Mouse (Mus musculus) c-Kit-positive CD71-positive TER-119-negative erythroid progenitor cells, embryonic 14.5 days (primary cell): ENCODE data around the gene Gm10638.

Source experiments
- DNase-seq: peaks from one replicate; pipeline ENCODE4 v3.0.0-alpha.2; 2013; ENCODE audit warnings: low read depth

The Gm10638 gene

DNA sequence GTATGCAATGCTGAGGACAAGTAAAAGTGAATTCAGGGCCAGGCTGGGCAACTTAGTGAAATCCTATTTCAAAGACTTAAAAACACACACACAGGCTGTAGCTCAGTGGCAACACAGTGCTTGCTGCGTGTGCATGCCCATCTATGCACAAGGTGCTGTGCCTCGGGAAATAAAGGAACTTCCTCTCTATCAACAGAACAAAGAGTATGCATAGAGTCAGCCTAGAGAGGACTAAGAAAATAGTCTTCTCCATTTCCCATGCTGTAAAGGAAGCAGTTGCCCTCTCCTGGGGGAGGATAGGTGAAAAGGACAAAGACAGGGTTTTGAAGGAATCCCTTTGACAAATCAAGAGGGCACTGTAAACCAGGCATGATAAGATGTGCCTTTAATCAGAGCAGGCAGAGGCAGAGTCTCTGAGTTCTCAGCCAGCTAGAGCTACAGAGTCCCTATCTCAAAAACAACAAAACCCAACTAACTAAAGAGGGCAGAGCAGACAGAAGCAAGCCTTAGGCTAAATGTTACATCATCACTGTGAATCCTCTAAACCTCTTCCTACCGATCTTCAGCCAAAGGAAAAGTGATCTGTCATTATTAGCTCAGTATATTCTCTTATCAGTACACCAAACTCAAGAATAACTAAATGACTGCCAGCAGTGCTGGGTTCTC, 9.9 kb upstream of the Gm10638 start:
- no peak for DNase-seq

DNA sequence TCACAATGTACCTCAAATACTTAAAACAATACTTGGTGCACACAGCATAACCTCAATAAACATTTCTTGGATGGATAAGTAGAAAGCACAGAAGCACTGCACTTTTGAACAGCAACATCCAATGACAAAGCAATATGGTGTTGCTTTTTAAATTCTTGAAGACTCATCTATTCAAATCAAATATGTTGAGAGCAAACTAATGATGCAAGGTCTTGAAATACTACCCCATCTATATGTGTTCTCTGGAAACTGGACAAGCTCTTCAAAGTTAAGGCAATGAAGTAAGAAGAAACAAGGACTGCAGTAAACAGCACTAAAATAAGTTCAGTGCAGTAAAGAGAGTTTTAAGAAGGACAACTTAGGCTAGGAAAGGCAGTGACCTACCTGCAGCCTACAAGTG, 4.6 kb upstream of the Gm10638 start:
- no peak for DNase-seq

DNA sequence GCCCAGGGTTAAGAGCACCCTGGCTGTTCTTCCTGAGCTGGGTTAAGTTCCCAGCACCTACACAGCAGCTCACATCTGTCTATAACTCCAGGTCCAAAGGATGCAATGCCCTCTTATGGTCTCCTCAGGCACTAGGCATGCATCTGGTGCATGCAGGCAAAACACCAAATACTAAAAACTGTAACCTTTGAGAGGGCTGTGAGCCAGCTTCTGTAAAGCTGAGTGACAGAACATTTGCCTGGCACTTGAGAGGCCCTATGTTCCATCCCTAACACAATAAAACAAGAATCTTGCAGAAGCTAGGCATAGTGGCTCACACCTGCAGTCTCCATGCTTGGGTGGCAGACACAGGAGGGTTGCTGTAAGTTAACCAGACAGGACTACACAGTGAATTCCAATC, 3.9 kb upstream of the Gm10638 start:
- DNase-seq = no peak

DNA sequence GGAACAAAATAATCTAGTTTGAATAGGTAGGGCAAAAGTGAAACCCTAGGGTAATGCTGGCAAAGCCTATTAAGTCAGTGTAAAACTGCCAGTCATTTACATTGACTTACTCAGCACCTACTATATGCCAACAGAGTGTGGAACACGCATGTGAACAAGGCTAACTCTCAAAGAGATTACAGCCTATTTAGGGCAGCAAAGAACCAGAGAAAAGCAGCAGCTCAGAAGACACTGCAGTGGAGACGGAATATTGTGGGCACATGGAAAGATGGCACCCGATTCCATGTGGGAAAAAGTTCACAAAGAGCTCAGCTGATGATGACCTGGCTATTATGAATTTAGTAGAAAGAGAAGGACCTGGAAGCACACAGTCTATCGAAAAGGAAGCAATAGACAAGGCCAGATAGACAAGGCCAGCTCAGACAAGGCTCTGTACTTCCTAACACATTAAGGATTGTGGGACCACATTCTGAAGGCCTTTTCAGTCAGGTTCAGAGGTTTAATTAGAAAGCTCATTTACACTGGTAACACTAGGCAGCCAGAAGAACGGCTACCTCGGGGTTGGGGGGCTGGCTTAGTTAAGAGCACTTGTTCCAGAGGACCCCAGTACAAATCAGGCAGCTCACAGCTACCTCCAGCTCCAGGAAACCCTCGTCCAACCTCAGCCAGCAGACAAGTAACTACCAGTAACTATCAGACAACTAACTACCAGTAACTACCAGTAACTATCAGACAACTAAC, 2.7 kb upstream of the Gm10638 start:
- no peak for DNase-seq

DNA sequence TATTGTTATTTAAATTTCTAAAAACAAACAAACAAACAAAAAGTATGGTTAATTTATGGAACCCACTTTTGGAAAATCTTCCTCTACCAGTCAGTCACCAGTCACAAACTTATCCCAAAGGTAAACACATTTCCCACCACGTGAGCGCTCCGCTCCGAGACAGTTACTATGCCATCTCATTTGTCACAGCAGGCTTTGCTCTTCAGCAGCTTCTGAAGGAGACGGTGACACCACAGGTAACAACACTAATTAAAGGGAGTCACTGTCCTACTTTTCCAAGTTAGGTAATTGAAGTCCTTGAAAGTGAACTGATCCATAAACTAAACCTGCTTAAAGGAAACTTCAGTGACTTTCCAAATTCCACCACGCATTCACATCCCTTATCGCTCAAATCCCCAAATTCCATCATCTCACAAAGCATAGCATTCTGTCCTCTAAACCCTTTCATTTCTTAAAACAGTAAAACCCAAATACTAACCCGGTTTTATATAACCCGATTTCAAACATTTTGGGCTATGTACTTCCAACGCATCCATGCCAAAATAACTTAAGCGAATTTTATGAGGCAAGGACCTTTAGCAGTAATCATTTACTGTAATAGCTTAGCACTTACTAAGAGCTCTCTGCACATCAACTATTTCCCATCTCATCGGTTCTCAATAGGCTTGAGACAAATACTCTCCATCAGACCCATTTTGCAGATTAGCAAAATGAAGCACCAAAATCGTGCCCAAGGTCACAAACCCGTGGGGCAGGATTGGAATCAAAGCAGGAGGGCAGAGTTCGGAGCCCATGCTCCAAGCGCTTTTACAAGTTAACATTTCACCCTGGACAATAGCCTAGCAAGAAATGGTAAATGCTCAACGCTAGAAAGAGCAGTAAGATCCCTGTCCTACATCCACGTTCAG, 932 bp upstream of the Gm10638 start:
- DNase-seq = peak; percentile 39

DNA sequence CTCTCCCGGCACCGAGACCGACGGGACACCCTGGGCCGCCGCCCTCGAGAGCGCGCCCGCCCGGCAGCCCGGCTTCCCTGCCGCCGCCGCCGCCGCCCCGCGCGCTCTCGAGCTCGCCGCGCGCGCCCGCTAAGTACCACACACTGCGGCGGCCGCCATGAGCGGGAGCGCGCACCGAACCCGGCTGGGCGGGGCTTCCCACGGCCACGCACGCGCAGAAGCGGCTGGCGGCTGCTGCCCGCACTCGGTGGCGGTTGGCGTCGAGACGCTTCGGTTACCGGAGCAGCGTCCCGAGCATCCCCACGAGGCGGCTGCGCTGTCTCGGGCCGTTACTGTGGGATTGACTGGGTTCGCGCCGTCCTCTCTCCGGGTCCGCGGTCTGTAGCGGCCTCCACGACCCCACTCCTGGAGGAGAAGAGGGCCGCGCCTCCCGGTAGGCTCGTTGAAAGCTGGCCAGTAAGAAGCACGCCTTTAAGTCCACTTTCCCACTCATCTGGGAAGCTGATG, 489 bp downstream of the Gm10638 start:
- DNase-seq = peak; percentile 78

DNA sequence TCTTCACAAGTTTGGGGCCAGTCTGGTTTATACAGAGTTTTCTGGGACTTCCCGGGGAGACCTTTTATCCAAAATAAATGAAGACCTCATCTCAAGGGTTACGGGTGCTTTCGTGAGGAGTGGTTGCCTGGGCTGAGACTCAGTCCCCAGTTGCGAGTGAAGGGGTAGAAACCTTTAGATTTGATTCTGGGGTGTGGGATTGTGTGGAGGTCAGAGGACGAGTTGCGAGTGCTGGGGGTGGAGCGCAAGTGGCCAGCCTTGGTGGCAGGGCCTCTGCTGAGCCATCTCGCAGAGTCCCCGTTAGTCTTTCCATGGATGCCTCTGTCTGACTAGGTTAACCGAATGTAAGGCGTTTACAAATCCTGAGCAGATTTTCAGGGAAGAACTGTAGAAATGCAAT, 1.0 kb downstream of the Gm10638 start:
- DNase-seq = no peak

DNA sequence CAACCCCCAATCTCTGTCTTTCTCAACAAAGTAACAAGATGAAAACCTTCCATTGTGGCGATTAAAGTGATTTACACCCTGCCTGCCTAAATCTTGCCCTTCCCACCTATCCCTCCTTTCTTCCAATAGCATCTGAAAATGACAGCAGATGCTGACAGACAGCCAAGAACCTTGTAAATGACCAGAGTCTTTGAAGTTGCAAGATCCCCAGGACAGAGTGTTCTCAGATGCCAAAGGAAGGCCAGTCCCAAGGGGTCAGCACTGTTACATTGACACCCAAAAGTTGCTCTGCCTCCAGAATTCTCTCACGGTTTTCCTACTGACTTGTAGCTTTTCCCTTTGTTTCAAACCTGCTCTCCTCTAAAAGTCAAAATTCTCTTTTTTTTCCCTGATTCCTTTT, 4.3 kb downstream of the Gm10638 start:
- DNase-seq = no peak

DNA sequence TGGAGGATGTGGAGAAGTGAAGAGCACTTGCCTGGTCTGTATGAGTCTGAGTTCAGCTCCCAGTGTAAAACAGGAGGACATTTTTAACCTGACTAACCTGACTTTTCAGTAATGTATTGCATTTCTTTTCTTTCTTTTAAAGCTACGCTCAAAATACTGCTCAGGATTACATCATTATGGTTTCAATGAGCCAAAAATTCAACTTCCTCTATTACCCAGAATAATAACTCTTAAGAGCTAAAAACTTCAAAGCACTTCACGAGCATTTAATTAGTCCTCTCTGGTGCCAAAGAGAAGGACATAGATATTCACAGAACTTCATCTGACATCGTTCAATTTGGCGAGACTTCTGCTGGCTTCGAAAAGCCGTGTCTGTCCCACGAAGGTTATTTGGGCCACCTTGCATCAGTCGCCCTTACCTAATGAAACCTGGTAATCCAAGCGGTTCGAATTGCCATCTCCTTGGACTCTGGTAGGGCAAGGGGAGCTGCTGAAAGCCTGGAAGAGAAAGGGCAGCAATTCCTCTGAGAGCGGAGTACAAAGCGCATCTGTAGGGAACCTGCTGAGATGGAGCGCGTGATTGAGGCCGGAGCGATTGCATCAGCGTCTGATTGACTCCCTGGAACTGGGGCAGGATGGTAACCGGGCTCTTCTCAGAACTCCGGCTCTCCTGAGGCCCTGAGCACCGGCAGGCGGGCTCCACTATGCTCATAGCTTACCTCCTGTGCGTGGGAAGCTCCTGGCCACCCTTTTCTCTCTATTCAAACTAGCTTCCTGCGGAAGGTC, 11.6 kb downstream of the Gm10638 start:
- DNase-seq = no peak

DNA sequence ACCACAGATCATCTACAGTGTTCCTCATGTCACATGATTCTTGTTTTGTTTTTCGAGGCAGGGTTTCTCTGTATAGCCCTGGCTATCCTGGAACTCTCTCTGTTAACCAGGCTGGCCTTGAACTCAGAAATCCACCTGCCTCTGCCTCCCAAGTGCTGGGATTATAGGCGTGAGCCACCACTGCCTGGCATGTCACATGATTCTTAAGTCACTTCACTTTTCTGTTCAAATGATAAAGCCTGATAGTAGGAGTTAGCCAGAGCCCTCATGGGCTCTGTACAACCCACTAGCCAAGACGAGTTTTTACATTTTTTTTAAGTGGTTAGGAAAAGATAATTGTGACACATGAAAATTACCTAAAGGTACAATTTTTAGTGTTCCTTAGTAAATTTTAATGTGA, 13.2 kb downstream of the Gm10638 start:
- peak; percentile 23 for DNase-seq

DNA sequence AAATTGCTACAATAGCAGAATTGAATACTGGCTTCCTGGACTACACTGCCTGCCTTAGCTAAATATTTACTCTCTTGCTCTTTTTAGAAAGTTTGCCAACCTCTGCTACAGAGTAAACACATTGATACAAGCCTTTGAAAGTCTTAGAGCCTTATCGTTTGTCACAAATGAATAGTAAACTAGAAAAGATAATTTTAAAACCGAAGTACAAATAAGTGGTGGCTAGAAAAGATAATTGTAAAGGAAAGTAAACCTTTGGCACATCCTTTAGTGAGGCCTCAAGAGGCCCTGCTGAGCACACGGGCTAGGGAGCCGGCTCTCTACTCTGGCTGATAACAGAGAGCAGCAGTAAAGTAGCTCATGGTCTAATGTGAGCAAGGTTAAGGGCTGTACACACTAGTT, 13.6 kb downstream of the Gm10638 start:
- DNase-seq = peak; percentile 48

DNA sequence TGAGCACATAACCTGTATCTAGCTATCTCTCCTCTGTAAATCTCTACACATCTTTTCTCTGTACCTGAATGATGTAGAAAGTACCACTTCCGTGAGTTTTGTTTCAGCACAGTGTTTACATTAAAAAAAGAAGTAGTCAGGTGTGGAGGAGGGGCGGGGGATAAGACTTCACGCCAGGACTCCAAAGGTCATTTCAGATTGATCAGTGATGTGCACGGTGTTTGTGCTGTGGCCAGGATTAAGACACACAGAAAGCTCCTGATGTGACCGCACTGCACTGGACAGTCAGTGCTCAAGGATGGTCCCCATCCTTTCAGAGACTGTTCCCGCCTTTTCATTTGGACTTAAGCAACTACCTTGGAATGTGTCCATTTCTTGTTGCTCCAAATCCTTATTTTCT, 15.2 kb downstream of the Gm10638 start:
- no peak for DNase-seq

DNA sequence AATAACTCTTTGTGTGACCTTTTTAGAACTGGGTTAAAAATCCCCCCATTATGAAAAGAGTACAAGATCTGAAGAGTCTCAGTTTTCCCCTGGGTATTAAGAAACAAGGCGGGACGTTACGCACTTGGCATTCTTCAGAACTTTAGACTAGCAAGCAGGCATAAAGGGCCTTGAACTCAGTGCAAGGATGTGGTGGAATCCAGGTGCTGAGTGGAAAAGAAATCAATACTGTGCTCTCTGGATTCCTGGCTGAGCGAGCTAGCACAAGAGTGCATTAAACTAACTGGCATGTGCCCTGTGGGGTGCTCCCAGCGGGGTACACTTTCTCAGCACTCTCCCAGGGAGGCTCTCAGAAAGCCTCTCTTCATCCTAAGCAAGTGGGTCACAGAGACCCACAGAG, 17.3 kb downstream of the Gm10638 start:
- no peak for DNase-seq

DNA sequence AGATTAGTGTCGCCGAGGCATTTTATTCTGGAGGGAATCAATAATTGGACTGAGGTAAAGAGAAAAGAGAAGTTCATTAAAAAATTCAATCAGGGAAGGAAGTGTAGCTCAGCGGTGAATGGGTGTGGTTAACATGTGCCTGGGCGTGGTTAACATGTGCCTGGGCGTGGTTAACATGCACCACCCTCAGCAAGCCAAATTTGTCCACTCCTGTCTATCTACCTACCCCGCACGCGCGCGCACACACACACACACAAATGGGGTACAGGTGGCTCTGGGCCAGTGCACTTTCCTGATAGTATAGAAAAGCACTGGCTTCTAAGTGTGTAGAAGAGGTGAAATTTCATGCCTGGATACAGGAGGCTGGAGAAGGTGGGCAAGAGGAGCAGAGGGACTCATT, 19.7 kb downstream of the Gm10638 start:
- DNase-seq = peak; percentile 48

DNA sequence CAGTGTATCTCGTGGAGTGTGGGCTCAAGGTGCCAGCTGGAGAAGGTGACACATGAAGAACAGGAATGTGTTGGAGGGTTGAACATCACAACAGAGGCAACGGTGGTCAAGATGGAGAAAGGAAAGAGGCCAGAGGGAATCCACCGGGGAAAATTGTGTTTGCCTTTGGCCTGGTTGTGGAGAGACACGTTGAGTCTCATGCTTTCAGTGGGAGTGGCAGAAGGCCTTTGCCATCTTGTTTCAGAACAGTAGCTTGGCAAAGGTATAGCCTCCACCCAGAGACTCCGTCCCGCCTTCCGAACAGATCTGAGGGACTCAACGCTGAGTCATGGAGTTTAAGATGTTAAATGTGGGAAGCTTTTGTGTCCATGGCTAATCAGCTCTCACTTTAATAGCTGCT, 20.2 kb downstream of the Gm10638 start:
- no peak for DNase-seq

DNA sequence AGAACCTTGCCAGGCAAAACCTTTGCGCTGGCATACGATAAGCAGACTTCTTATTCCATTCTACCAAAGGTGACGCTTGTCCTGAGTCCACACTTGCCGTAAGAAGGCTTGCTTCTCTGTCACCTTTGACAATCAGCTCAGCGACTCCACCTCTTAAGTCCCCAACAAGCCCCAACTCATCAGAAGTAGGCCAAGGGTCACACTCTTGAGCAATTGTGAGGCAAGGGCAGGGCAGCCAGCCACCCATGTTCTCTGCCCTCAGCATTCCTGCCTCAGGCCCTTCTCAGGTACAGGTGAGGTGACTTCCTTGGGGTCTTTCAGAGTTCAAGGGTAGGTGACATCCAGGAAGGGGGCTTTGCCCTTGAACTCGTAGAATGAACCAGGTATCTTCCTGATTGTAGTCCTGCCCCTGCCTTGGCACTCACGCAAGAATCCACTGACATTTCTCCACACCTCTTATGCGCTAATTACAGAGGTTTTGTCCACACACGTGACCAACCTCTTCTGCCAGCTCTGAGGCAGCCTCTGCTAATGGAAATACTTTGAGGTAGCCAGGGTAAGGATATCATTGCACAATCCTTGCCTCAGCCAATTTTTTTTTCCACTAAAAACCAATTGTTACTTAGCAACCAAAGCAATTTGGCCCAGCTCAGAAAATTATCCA, 21.2 kb downstream of the Gm10638 start:
- DNase-seq = no peak

DNA sequence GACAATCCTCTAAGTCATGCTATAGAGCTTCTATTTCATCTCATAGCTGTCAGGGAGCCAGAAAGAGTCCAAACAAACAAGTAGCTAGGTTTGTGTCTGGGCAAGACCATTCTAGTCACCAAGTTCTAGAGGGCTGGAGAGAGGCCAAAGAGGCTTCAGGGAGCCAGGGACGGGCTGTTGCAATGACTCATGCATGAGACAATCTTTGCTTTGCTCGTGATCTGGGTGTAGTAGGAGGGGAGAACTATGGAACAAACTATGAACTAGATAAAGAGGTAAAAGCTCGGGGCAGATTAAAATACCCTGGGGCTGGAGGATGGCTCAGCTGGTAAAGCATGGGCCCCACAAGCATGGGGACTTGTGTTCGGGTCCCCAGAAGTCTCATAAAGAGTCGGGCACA, 23.0 kb downstream of the Gm10638 start:
- no peak for DNase-seq

DNA sequence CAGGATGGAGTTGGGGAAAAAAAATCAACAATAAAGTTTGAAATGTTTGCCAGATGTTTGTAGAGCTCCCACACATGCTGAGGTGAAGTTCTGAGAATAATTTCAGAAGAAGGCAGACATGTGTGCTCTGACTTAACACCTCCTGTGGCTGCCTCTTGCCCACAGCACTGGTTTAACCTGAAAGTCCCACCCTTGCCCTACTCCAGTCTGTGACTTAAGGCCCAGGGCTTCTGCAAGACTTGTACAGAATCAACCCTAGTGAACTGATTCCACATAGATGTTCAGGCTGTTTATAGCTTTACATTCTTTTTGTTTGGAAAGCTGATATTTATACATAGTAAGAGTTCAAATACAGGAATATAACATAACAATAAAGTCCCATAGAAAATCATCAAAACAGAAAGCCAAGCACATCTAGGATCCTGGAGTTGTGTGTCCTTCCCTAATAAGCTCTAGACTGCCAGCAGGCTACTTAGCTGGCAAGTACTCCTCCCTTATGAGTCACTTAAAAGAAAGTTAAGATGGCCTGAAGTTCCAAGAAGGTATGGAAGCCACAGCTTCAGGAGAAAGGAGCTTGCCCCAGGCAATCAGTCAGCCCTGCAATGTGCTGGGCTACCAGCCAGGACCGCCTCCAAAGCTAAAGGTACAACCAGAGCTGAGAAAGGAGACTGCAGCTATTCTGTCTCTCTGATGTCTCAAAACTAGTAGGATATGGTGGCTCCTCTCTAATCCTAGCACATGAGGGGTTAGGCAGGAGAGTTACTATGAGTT, 24.6 kb downstream of the Gm10638 start:
- DNase-seq = no peak

DNA sequence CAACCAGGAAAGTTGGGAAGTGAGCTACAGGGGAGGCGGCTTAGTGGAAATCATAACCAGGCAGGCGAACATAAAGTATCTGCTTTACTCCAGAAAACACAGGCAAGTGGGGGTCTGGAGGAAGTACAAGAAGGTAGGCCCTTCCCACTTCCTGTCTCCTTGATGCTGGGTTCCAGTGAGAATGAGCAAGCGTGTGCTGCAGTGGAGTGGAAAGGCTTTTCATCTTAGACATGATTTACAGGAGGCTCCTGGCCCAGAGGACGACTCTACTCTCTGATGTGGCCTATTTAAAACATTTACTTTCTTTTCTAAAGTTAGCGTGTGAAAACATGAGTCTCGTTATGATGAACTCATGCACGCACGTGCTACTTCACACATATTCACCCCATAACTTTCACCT, 33.7 kb downstream of the Gm10638 start:
- no peak for DNase-seq

DNA sequence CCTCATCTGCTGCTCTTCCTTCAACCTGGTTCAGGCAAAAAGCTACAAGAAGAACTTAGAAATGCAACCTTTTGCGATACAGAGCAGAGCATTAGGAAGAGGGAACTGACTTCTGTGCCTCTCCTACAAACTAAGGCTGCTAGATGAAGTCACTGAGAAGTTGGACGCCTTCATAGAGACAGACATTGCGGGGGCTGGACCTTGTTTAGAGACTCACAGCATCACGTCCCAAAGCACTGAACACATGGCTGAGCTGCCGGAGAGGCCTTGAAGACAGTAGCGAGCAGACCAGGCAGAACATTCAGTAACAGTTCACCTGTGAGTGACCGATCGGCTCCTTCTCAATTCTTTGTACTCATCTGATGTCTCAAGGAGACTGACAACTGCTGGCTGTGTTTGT, 35.6 kb downstream of the Gm10638 start:
- DNase-seq = no peak

DNA sequence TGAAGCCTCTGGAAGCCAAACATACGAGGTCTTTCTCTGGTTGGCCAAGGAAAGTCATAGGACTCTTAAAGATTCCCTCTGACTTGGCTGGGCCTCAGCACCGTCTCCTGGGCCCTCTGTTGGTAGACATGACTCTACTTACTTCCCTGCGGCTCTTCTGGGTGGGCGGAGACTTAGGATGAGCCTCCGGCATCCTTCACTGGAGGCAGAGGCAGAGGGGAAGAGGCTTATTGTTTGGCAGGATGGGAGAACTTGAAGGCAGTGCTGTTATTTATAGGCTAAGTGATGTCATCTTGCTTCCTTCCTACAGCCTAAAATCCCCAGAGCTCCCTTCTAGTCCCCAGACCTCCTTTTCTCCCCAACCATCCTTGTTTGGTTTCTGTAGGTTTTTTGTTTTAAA, 41.0 kb downstream of the Gm10638 start:
- no peak for DNase-seq
